Mouse (Mus musculus) C2C12 (cell line): Measurements from ENCODE around the gene Nrp1.

Experiments
- CTCF ChIP-seq: IDR thresholded peaks from one replicate; pipeline ENCODE4 v1.5.1; 2011; ENCODE audit not compliant: control insufficient read depth, insufficient read depth, insufficient read length
- FOSL1 ChIP-seq: IDR thresholded peaks from one replicate; pipeline ENCODE4 v1.8.0; 2011; ENCODE audit warnings: mild to moderate bottlenecking, low read length; ENCODE audit not compliant: poor library complexity, insufficient read depth, severe bottlenecking

GRCm38 (mm10) chr8:128417956-128418796 lies 59.8 kb downstream of the Nrp1 start:
- TF ChIP-seq CTCF (no peak), FOSL1 (no peak)
